In the genomic region with DNA sequence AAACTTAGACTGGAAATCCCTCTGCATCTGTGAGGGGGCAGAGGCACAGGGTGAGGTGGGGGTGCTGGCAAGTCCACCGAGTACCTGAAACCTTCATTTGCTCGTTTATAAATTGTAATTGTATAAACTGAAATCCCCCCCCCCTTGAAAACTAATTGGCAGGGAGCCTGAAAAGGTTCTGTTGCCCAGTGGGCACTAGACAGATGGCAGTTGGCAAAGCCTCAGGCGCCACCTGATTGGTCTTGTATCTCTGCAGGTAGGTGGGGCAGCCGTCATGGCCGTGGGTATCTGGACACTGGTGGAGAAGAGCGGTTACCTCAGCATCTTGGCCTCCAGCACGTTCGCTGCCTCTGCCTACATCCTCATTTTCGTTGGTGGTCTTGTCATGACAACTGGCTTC, we compare ENCODE assay signal across 28 mouse cellular contexts. TPM values are rescaled to one million over a fixed set of nuclear protein-coding genes. Genes with fewer than 3 reads are reported as not detected.
"Had no signal": no experiment of that assay in that cellular context is flagged by ENCODE, and none has a peak within 500 bp of the region (broad histone marks: within the 10 kb centered on the region; RNA-seq: fewer than 3 reads in every experiment).

No protein-coding gene starts in this region.

- H3K4me3 ChIP-seq: heart, adult 2 months; heart, embryonic 13.5 days; heart, embryonic 15.5 days; hindbrain, embryonic 13.5 days; hindbrain, embryonic 15.5 days; kidney, embryonic 15.5 days; layer of hippocampus, adult 2 months; limb, embryonic 10.5 days; limb, embryonic 12.5 days; liver, embryonic 13.5 days; liver, embryonic 15.5 days had no signal

- H3K36me3 ChIP-seq: heart, embryonic 13.5 days; heart, embryonic 15.5 days; hindbrain, embryonic 13.5 days; hindbrain, embryonic 15.5 days; kidney, embryonic 15.5 days; limb, embryonic 10.5 days; liver, embryonic 13.5 days; liver, embryonic 15.5 days had no signal

- H3K9me3 ChIP-seq: heart, embryonic 13.5 days; heart, embryonic 15.5 days; hindbrain, embryonic 13.5 days; hindbrain, embryonic 15.5 days; kidney, embryonic 15.5 days; limb, embryonic 10.5 days; limb, embryonic 12.5 days; liver, embryonic 13.5 days; liver, embryonic 15.5 days had no signal

- H3K27me3 ChIP-seq: hindbrain, embryonic 13.5 days; hindbrain, embryonic 15.5 days had no signal

- H3K4me1 ChIP-seq: liver, embryonic 13.5 days; liver, embryonic 15.5 days had no signal

- ATAC-seq: hindbrain, postnatal 0 days; intestine, embryonic 16.5 days had no signal

- H3K27ac ChIP-seq: heart, adult 2 months; heart, embryonic 13.5 days; heart, embryonic 15.5 days; hindbrain, embryonic 13.5 days; hindbrain, embryonic 15.5 days; hindbrain, postnatal 0 days; kidney, embryonic 15.5 days; kidney, postnatal 0 days; layer of hippocampus, adult 2 months; limb, embryonic 10.5 days; limb, embryonic 12.5 days; liver, embryonic 13.5 days; liver, embryonic 15.5 days had no signal

- H3K4me2 ChIP-seq: heart, embryonic 11.5 days; heart, embryonic 13.5 days; heart, embryonic 15.5 days; hindbrain, embryonic 13.5 days; hindbrain, embryonic 15.5 days; kidney, embryonic 15.5 days; limb, embryonic 12.5 days; liver, embryonic 11.5 days; liver, embryonic 13.5 days; liver, embryonic 15.5 days had no signal

- H3K9ac ChIP-seq: heart, embryonic 13.5 days; heart, embryonic 15.5 days; hindbrain, embryonic 13.5 days; hindbrain, embryonic 15.5 days; kidney, embryonic 15.5 days; limb, embryonic 12.5 days; liver, embryonic 13.5 days; liver, embryonic 15.5 days had no signal

- DNase-seq: gastrocnemius, postnatal 10 days; gastrocnemius, postnatal 36 days; heart, adult 11 months; heart, adult 2 months; heart, postnatal 14 days; heart, postnatal 36 days; kidney, adult 11 months; kidney, adult 2 months; kidney, adult 9 months; kidney, postnatal 14 days; kidney, postnatal 36 days; liver; liver, embryonic 13.5 days had no signal

RNA-seq across cellular contexts. Expression of a gene that starts 35.9 kb away (rescaled TPM):
- total RNA-seq: hematopoietic stem cell, adult 5-6 weeks had no signal
